Mouse (Mus musculus) neural tube, embryonic 14.5 days (tissue): ENCODE measurements at regions not wholly inside any gene's neighbourhood (a gene's known extent, or its start where the extent isn't known, plus 50 kb on each side); places are given as distances from the start of the nearest gene placed in this dataset.
A peak's percentile ranks its signal among the peaks of the same experiment; 100 is the strongest.

Experiments
- ATAC-seq: fragments of 200-750 bp; cut with Nextera tagmentation; 2 replicates; pipeline ENCODE4 v1.8.0; 2017; ENCODE audit warnings: low read depth, mild to moderate bottlenecking, moderate TSS enrichment, moderate library complexity
- H3K27ac ChIP-seq: fragments of 300-500 bp; sonication (generic); 2 replicates; pipeline ENCODE4 v1.5.1; 2014; ENCODE audit warnings: low read depth, mild to moderate bottlenecking, control low read depth, low read length, moderate library complexity, mixed read lengths
- H3K27me3 ChIP-seq: fragments of 300-500 bp; sonication (generic); 2 replicates; pipeline ENCODE4 v1.6.1; 2014; ENCODE audit warnings: low read length; ENCODE audit not compliant: control insufficient read depth, insufficient read depth
- H3K36me3 ChIP-seq: fragments of 300-500 bp; sonication (generic); 2 replicates; pipeline ENCODE4 v1.6.1; 2014; ENCODE audit warnings: low read length, mixed read lengths; ENCODE audit not compliant: control insufficient read depth, insufficient read depth
- H3K4me1 ChIP-seq: fragments of 300-500 bp; sonication (generic); 2 replicates; pipeline ENCODE4 v1.6.1; 2014; ENCODE audit warnings: low read length; ENCODE audit not compliant: control insufficient read depth, insufficient read depth
- H3K4me2 ChIP-seq: fragments of 300-500 bp; sonication (generic); 2 replicates; pipeline ENCODE4 v1.6.1; 2014; ENCODE audit warnings: mild to moderate bottlenecking, low read depth, low read length, control low read depth
- H3K4me3 ChIP-seq: fragments of 300-500 bp; sonication (generic); 2 replicates; pipeline ENCODE4 v1.5.1; 2014; ENCODE audit warnings: low read depth, low read length, control low read depth, mixed read lengths
- H3K9ac ChIP-seq: fragments of 300-500 bp; sonication (generic); replicated peaks from 2 replicates; pipeline ENCODE4 v1.6.1; 2014; ENCODE audit warnings: low read depth, mild to moderate bottlenecking, control low read depth, low read length, mixed read lengths
- H3K9me3 ChIP-seq: fragments of 300-500 bp; sonication (generic); 2 replicates; pipeline ENCODE4 v1.6.1; 2016; ENCODE audit warnings: low read length; ENCODE audit not compliant: control insufficient read depth
- WGBS: fragments of 180-500 bp; shearing (Covaris S2); extraction: QIAGEN DNeasy Blood & Tissue Kit; methylation state at CpG from one replicate; pipeline ENCODE4 v1.1.7; 2014; 5-methylcytosine and 5-hydroxymethylcytosine counted together

DNA sequence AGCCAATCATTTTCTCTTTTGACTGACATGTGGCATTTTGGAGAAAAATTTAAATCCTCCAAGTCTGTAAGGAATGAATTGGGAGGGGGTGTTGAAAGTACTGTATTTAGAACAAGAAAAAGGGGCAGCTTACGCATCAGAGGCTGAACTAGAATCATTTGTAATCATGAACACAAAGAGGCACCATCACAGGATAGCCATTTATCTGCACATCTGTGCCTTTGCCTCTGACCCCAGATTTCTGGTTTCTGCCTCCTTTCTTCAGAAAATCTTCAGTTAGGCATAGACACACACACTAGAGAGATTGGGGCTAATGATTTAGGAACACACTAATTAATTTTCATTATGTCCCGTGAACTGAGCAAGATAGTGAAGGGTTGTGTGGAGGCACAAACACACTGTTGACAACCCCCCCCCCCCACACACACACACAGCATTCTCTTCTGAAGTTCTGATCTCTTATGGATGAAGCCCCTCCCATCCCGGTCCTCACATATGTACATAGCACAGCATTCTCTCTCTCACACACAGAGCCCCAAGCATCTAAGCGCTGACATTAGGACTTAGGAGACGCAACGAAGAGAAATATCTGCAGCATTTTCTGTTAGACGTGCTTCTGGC lies 229.9 kb downstream of the Gm765 start:
- no peak for ATAC-seq
- H3K27ac ChIP-seq, result no peak overlapping the region
- H3K4me2 ChIP-seq, result no peak overlapping the region

DNA sequence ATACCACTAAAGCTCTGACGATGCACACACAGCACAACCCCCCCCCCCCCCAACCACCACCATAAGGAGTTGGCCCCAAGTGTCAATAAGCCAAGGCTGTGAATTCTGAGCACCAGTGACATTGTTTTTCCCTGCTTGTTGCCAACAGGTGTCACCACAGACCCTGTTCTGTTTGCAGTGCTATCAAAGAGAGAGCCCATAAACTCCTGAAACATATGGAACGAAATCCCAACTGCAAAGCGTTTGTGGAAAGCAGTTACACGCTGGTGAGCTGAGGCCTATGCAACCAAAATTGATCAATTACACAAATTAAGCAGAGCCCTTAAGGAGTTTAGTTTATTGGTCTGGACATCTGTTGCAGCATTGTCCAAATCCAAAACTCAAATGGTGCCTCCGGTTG lies 235.4 kb downstream of the Gm765 start:
- no peak overlapping the region for H3K4me3 ChIP-seq
- WGBS, result 56% methylated on average over 5 of the region's 5 CpGs
- H3K4me1 ChIP-seq, result no peaks in the 10 kb centered on the region
- no peaks in the 10 kb centered on the region for H3K27me3 ChIP-seq
- H3K27ac ChIP-seq, result no peak overlapping the region
- no peak for ATAC-seq
- no peaks in the 10 kb centered on the region for H3K9me3 ChIP-seq
- H3K4me2 ChIP-seq, result no peak overlapping the region
- no peaks in the 10 kb centered on the region for H3K36me3 ChIP-seq
- H3K9ac ChIP-seq, result no peak overlapping the region

More for the DNA sequence above, 229.9 kb downstream of the Gm765 start:
- Histone ChIP-seq H3K36me3 (no peaks in the 10 kb centered on the region), H3K27me3 (no peaks in the 10 kb centered on the region), H3K4me1 (no peaks in the 10 kb centered on the region), H3K9ac (no peak overlapping the region), H3K9me3 (no peaks in the 10 kb centered on the region), H3K4me3 (no peak overlapping the region)
- 68% methylated on average over 7 of the region's 7 CpGs for WGBS

DNA sequence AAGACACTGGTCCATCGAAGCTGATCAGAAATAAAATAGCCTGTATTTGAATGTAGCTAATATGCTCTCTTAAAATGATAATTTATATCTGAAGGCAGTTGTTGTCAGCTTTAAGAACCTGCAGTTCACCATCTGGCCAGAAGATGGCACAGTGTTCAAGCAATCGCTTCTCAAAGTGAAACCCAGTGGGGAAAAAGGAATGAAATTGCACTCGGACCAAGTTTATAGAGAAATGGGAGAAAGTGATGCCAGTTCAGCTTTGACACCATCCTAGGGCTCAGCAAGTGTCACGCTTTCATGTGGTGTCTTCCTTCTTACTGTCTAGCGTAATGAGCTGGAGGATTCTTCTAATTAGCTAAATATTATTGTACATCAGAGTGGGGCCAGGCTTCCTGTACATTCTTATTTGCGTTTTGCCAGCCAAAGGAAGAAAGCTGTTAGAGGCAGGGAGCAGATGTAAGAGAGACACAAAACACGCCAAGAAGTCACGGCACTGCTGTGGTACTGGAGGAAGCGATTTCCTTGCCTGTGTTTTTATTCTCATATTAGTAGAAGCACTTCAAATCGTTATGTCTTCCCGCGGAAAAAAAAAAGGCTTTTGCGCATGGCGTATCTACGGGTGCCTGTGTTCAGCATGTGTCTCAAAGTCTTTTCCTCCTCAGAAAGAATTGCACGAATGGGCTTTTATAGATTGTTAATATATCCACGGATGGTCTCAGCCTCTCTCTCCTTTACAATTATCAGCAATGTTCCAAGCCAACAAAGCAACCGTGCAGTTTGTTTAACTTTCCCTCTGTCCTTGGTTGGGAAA lies 237.1 kb downstream of the Gm765 start:
- 53% methylated on average over 18 of the region's 18 CpGs for WGBS
- Histone ChIP-seq H3K9ac (no peak overlapping the region), H3K9me3 (no peaks in the 10 kb centered on the region), H3K27ac (no peak overlapping the region), H3K27me3 (no peaks in the 10 kb centered on the region), H3K4me3 (0 out of 2 replicates have a peak overlapping the region, but pooled peaks have one; percentile 9), H3K4me1 (no peaks in the 10 kb centered on the region), H3K36me3 (no peaks in the 10 kb centered on the region), H3K4me2 (peak overlapping the region; percentile 26; the same call in 1 of the 2 replicates)
- ATAC-seq, result no peak

DNA sequence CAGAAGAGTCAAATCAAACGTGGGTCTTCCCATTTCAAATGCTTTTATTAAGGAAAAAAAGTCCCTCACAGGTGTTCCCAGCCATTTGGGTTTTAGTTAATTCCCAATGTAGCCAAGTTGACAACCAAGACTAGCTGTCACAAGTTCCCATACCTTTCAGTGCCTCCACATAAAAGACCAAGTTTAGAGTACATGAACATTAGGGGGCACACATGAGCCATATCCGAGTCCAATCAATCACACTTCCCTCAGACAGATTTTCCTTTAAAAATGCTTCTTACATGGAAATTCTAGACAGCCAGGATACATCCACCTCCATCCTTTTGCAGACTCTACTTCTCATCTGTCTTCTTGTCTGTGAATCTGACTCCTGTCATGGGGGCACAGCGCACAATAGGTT lies 238.1 kb downstream of the Gm765 start:
- no peak overlapping the region for H3K4me3 ChIP-seq
- no peak overlapping the region for H3K4me2 ChIP-seq
- H3K9ac ChIP-seq, result no peak overlapping the region
- no peaks in the 10 kb centered on the region for H3K36me3 ChIP-seq
- 47% methylated on average over 3 of the region's 3 CpGs for WGBS
- no peaks in the 10 kb centered on the region for H3K9me3 ChIP-seq
- no peaks in the 10 kb centered on the region for H3K4me1 ChIP-seq
- no peak overlapping the region for H3K27ac ChIP-seq
- no peaks in the 10 kb centered on the region for H3K27me3 ChIP-seq
- ATAC-seq, result no peak

DNA sequence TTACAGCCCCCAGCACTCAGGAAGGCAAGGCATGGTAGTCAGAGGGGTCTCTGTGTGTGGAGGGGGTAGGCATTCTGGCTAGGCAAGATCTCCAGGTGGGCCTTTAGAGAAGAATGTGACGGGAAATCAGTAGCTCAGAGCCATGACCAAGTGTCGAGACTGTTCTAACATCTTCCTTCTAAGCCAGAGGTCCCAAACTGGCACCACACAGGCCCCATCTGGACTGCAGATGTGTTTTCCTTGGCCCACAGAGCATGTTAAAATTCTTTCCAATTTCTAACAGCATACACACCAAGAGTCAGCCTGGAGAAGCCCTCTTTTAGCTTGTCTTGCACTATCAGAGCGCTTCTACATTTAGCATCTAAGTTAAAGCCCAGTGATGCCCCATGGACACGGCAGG lies 241.5 kb downstream of the Gm765 start:
- H3K27me3 ChIP-seq, result no peaks in the 10 kb centered on the region
- no peak for ATAC-seq
- H3K9ac ChIP-seq, result no peak overlapping the region
- no peak overlapping the region for H3K27ac ChIP-seq
- no peak overlapping the region for H3K4me2 ChIP-seq
- 76% methylated on average over 4 of the region's 4 CpGs for WGBS
- H3K4me3 ChIP-seq, result no peak overlapping the region
- no peaks in the 10 kb centered on the region for H3K36me3 ChIP-seq
- H3K4me1 ChIP-seq, result no peaks in the 10 kb centered on the region
- H3K9me3 ChIP-seq, result no peaks in the 10 kb centered on the region

DNA sequence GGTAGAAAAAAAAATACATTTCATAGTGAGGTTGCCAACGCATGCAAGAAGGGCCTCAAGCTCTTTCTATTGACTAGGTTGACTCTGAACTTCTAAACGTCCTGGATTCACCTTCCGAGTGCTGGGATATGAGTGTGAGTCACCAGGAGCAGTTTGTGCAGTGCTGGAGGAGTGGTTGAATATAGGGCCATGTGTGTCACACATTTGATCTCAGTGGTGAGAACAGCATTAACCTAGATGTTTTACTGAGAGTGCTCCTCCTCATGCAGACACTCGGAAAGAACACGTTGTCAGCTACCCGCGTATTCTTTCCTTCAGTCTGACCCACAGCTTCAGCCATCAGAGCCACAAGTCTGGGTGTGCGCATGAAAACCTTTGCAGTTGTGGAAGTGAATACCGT lies 243.4 kb downstream of the Gm765 start:
- Histone ChIP-seq H3K9ac (no peak overlapping the region), H3K4me2 (no peak overlapping the region), H3K27ac (no peak overlapping the region), H3K4me3 (no peak overlapping the region), H3K36me3 (no peaks in the 10 kb centered on the region), H3K9me3 (no peaks in the 10 kb centered on the region), H3K27me3 (no peaks in the 10 kb centered on the region), H3K4me1 (no peaks in the 10 kb centered on the region)
- 93% methylated on average over 9 of the region's 9 CpGs for WGBS
- no peak for ATAC-seq

DNA sequence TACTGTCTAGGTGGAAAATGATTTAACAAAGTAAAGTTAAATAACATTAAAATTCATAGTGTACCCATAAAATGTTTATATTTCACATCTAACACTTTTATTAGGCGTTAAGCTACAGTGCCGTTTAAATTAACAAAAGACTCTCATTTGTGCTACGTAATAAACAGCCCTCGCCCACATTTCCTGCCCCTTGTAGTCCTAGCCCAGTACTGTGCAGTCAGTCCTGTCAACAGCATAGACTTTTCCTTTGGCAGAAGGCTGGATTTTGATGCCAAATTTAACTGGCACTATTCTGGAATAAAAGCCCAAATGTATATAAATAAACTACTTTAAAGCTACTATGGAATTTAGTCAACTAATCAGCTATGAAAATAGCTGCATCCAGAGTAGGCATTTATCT lies 247.3 kb downstream of the Gm765 start:
- Histone ChIP-seq H3K9me3 (no peaks in the 10 kb centered on the region), H3K4me1 (no peaks in the 10 kb centered on the region), H3K4me3 (no peak overlapping the region), H3K27me3 (no peaks in the 10 kb centered on the region), H3K9ac (no peak overlapping the region), H3K27ac (no peak overlapping the region), H3K36me3 (no peaks in the 10 kb centered on the region), H3K4me2 (no peak overlapping the region)
- ATAC-seq, result no peak
- 24% methylated on average over 4 of the region's 4 CpGs for WGBS

DNA sequence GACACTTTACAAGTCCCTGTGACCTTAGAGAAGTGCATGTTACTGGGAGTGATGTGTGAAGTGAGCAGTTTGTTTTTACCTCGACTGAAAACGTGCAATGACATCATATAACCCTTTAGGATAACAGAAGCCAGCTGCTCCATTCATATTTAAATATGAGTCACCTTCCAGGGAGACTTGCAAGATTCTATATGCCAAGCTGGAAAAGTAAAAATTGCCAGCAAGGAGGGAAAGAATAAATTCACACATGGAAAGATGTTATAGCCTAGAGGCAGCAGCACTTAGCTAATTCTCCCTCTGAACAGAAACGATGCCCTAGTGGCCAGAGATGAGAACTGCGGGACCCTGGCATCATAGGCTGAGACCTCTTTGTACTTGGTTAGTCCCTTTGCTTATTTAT lies 253.4 kb downstream of the Gm765 start:
- no peak overlapping the region for H3K9ac ChIP-seq
- H3K27me3 ChIP-seq, result no peaks in the 10 kb centered on the region
- H3K4me1 ChIP-seq, result no peaks in the 10 kb centered on the region
- no peak overlapping the region for H3K4me3 ChIP-seq
- no peaks in the 10 kb centered on the region for H3K9me3 ChIP-seq
- no peak overlapping the region for H3K4me2 ChIP-seq
- no peak overlapping the region for H3K27ac ChIP-seq
- no peak for ATAC-seq
- no peaks in the 10 kb centered on the region for H3K36me3 ChIP-seq
- 55% methylated on average over 4 of the region's 4 CpGs for WGBS

DNA sequence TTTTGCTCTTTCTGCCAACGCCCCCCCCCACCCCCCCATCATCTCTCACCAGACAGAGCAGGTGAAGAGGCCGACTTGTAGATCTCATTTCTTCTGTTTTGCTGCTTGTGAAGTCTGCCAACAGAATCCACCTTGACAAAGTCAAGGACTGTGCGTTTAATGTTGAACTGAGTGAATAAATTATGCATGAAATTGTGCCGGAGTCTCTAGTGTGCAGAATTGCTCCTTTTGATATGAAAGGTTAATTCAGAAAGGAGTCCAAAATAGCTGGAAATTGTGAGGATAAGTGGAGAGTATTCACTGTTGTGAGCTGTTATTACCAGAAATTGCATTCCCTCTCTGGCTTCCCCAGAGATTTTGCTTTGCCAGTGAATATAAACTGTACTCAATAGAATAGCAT lies 262.5 kb downstream of the Gm765 start:
- H3K4me3 ChIP-seq, result no peak overlapping the region
- ATAC-seq, result no peak
- WGBS, result 50% methylated on average over 4 of the region's 4 CpGs

More for the DNA sequence above, 262.5 kb downstream of the Gm765 start:
- Histone ChIP-seq H3K27ac (no peak overlapping the region), H3K9ac (no peak overlapping the region), H3K4me2 (no peak overlapping the region), H3K27me3 (no peaks in the 10 kb centered on the region), H3K4me1 (0 out of 2 replicates have a peak, but pooled peaks cover 3% of the 10 kb centered on the region), H3K36me3 (no peaks in the 10 kb centered on the region), H3K9me3 (no peaks in the 10 kb centered on the region)
